Mouse (Mus musculus) heart, adult 2 months (tissue): ENCODE data around the gene Atrnl1.

ENCODE experiments used
- CTCF ChIP-seq: fragments of 200-600 bp; IDR thresholded peaks from 2 replicates; pipeline ENCODE4 v1.8.1; 2022; ENCODE audit warnings: antibody characterized with exemption, mild to moderate bottlenecking, moderate library complexity
- EP300 ChIP-seq: fragments of 200-500 bp; IDR thresholded peaks from 2 replicates; pipeline ENCODE4 v1.6.1; 2011; ENCODE audit warnings: low read depth, low read length, control low read depth; ENCODE audit not compliant: insufficient read depth
- POLR2A ChIP-seq: fragments of 200-500 bp; IDR thresholded peaks from 2 replicates; pipeline ENCODE4 v1.6.1; 2011; ENCODE audit warnings: mild to moderate bottlenecking, low read depth, low read length, control low read depth; ENCODE audit not compliant: insufficient read depth

DNA sequence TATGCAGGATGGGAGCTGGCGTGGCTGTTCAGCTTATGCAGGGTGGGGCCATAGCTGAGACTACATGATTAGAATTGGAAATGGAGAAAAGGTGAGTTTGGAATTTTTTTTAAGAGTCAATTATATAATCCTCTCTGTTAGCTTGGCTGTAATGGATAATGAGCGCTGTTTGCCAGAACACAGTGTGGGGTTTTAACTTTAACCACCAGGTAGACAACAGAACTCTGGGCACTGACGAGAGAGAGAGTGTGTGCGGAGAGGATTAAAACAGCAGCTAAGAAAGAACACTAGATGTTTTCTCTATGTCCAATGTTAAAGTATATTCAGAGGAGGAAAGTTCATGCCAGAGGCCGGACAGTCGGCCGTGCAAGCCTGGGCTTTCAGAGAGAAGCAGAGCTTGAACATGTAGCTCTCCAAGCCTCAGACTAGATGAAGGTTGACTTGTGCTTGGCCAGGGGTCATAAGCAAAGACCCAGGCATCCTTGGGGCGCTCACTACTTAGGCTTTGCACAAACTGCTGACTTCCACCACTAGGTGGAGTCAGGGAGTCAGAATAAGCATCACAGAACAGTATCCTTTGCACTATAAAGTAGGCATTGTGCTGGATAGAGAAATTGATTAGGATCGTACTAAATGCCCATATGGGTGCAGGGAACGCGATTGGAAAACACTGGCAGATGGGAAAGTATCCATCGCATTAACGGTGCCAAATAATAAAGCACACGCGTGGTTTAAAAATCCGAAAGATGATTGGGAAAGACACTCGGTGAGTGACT is 205.6 kb downstream of the Atrnl1 start:
- peak; percentile 77 for TF ChIP-seq CTCF
- TF ChIP-seq POLR2A: no peak
- TF ChIP-seq EP300: no peak
